Mouse (Mus musculus) monocyte, adult 5-6 weeks (primary cell): ENCODE results near the gene Phlda1. TPM values are rescaled to one million over a fixed set of nuclear protein-coding genes. Genes with fewer than 3 reads are reported as not detected.
A peak's percentile ranks its signal among the peaks of the same experiment; 100 is the strongest.

Experiments
- ATAC-seq: fragments of 153-309, 156-312 bp; replicated peaks from 2 replicates; pipeline ENCODE4 v1.8.0; 2017; ENCODE audit warnings: mild to moderate bottlenecking; ENCODE audit not compliant: low TSS enrichment, insufficient number of reproducible peaks, severe bottlenecking, poor library complexity, low FRiP score
- total RNA-seq: library from RNA; stranded (forward); fragments of 200-1000, 200-491, 200-594 nt; gene quantifications from 3 replicates; pipeline ENCODE4 v1.2.3, GENCODE M21; 2017

Gene Phlda1
- total RNA-seq, 1 experiment from 2014 or later, result 0.19 TPM

DNA sequence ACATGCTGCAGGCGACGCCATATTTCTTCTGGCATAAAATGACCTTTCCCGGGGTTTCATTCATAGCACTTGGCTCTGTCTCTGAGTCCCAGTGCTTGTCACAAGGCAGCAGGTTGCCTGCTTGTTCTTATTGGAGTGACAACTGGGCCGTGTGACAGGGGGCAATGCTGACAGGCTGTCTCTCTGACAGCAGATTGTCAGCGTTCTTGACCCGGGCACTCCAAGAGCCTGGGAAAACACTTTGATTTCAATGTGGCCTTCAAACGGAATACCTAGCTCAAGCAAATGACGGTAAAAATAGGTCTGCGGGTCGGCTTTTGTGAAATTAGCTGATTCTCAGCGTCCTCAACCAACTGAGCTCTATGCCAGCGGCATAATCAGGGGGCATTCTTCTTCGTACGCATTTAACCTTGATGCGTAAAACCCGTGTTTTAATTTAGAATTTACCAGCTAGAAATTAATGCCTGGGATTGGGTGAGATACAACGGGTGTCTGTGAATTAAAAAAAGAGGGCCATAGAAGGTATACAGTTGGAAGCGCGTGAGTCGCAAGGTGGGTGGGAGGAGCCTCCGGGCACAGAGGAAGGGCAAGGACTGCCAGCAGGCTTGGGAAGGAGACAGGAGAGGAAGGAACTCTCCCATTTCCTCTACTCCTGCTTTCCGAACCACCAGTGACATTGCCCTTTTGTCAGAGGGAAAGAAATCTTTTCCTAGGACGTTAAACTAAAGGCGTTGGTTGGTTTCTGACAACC, 13.7 kb downstream of the Phlda1 start:
- no peak for ATAC-seq

DNA sequence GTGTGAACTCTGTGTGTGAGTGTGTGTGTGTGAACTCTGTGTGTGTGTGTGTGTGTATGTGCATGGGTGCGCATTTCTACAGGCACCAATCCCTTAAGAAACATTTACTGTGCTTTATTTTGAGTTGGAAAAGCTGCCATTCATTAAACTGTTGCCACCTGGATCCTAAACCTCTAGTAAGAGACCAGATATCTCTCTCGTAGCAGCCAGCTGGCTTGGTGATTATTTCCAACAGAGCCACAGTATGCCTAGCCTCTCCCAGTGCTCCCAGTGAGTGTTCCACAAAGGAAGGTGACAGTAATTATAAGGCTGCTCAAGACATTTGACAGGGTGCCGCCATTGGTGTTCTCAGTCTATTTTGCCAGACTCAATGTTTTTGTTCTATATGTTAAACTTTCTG, 14.5 kb downstream of the Phlda1 start:
- ATAC-seq, result no peak

DNA sequence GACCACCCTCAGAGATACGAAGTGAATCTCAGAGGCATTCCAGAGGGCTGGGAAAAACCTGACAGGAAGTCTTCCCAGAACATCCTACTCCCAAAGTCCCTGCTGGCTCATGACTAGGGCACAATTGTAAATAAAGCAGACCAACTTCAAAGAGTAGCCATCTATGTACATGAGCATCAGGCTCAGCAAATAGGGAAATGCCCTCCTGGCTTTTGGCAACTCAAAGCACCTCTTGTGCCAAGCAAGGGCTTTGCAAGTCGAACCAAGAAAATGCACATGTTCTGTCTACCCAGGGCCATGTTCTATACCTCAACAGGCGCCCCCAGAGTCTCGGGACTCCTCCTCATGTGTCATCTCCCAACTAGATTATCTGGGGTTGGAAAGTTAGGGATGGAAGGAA, 15.6 kb downstream of the Phlda1 start:
- ATAC-seq, result no peak

DNA sequence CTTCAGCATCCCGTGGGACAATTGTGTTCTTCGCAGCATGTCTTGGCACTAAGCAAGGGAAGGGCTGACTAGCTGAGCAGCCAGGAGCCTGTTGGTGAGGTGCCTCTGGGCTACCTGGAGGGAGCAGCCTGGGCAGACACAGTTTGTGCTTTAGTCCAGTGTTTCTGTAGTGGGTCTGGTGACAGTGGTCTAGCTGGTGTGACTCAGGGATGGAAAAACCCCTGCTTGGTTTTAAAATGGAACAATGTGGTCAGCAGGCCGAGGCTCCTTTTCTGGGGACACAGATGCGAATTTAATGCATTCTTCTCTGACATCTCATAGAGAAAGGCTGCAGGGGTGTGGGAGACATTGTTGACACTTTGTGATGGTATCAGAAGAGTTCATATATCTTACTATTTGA, 16.1 kb downstream of the Phlda1 start:
- no peak for ATAC-seq

DNA sequence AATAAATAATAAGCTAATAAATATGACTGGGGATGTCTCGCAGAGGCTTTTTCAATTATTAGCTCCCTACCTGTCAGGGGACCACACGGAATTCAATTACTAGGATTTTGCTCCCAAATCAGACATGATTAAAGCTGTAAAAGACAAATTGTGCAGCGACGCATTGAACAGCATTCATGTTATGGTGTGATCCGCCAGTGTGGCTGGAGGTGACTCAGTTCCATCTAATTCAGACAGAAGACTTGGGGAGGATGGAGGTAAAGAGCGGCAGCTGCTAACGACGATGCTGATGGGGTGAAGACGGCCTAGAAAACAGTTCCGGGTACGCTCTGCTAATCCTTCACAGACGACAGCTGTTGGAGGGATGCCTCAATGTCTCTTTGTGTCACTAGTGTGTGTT, 17.8 kb downstream of the Phlda1 start:
- ATAC-seq, result no peak

DNA sequence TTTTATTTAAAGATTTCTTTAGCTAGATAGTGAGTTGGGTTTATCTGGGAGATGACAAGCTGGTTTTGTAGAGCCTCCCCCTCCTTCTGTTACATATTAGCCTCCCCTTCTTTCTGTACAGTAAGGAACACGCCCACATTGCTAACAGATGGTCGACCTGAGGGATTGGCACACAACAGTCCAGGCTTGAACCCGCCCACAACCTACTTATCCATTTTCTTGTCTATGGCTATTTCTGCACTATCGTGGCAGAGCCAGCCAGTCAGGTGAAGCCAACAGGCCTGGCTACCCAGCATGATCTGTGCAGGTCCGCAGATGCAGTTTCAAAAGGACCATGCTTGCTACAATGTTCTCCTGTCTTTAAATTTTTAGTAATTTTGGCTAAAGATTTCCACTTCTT, 21.0 kb downstream of the Phlda1 start:
- ATAC-seq, result no peak

DNA sequence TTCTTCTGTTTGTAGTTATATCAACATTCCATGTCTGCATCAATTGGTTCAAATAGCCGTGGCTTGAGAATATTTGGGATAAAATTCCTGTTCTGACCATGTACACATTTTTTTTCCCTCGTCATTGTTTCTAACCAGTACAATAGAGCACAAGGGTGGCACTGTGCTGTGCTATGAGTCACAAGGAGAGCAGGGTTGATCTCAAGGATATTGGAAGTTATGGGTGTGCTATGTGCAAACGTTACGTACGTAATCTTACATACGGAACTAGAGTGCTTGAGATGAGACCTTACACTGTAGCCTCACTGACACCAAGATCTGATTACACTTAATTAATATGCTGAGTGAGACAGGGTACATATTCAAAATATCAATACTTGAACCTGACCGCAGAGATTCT, 21.5 kb downstream of the Phlda1 start:
- no peak for ATAC-seq

DNA sequence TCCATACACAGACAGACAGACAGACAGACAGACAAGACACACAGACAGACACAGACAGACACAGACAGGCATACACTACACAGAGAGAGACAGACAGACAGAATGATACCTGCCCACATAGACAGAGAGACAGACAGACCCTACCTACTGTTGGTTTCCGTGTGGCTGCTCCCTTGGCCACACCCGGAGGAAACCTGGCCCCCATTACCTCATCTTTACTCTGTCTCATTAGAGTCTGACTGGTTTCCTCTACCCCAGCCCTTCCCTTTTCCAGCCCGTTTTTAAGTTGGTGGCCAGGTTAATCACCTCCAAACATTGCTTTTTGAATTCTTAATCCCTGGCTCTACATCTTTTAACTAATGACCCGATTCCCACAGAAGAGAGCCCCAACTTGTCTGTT, 22.2 kb downstream of the Phlda1 start:
- ATAC-seq, result no peak

DNA sequence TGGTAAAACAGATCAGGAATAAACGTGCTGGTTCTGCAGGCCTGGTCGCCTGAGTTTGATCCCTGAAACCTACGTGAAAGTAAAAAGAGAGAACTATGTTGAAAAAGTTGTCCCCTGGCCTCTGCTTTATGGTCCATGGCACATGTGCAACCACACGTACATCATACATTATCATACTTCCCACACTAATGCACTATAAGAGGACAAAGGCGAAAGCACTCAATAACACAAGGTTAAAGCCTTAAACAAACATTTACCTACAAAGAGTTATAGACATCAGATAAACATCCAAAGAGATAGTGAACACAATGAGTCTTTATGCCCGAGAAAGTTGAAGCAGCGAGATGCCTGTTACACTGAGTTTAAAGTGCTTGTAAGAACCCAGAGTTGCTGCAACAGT, 24.3 kb downstream of the Phlda1 start:
- no peak for ATAC-seq

DNA sequence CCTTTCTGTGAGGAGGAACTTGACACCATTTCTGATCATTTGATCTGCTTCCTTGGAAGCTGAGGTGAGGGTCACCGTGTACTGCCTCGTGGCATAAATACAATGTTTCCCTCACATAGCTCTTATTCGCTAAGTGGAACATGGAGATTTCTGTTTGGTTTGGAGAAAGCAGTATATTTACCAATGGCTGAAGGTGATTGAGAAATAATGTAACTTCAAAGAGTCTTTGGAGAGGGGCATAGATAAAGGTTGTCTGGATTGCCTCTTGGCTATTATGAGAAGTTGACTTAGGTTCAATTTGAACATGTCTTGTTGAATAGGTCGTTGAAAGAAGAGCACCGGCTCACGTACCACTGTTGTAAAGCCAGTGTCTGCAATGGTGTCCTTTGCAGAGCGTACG, 28.6 kb downstream of the Phlda1 start:
- ATAC-seq, result no peak

DNA sequence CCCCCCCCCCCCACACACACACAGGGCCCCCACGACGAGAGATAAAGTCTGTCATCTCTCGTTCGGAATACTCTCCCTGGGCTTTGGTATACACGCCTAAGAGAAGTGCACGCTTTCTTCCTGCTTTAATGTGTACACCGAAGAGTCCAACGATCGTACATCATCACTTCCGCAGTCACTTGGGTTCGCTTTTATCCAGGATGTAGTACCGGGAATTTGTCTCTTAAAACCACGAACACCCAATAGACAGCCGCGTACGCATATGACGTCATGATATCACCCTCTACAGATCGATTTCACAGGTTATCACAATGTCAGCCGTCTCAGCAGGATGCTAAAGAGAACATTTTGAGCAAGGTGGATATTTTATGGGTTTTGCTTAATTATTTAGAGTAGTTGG, 31.3 kb downstream of the Phlda1 start:
- ATAC-seq, result no peak

DNA sequence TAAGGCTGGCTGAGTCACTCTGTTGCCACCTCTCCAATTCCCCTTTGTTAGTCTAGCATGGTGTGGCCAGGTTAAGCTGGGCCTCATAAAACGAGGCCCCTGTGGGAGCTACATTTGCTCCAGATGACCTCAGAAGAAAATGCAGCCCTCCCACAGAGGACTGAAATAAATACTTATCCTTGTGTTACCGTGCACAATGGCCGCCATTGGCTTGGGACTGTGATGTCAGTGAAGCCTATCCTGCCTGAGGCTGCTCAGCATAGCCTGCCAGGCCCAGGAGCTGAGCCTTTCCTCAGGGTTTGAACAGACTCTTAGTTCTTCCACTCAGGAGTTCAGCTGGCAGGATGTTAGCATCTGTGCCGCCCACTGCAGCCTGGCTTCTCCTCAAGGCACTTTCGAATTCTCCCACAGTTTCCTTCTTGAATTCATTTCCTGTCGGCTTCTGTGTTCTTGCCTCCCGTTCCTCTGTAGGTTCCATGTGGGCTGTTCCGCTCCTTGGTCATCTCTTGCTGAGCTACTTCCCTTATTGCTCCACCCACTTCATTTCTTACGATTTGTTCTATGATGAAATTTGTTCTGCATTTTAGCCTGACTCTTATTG, 33.7 kb downstream of the Phlda1 start:
- ATAC-seq, result peak; percentile 89

DNA sequence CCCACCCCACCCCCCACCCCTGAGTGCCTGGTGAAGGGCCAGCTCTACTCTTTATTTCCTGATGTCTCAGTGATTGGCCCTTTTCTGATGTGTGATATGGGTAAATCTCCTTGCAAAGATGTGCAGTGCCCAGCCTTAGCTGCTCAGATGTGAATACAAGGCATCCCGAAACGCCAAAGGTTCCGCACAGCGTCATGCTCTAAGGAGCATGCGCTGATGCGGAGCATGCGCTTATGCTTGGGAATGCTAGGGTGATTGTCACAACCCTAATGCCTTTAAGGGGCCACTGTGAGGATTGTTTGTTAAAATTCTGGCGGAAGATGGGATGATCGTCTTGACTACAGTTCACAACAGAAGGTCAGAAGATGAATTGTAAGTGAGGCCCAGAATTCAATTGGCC, 34.6 kb downstream of the Phlda1 start:
- ATAC-seq, result no peak

DNA sequence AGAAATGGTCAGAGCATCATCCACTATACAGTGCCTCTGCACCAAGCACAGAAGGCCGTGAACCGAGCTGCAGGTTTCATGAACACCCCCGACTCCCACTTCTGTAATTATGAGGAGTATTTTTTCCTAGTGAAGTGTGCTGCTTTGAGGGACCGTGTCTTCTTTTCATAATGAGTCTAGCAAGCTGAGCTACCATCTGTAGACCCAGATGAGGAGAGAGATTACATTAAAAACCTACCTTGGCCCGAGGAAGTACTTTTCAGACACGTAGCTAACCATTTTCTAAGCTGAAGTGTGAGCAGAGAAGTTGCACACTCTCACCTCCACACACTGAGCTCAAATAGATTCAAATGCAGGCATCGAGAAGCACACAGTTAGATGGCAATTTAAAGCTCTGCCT, 37.0 kb downstream of the Phlda1 start:
- no peak for ATAC-seq

DNA sequence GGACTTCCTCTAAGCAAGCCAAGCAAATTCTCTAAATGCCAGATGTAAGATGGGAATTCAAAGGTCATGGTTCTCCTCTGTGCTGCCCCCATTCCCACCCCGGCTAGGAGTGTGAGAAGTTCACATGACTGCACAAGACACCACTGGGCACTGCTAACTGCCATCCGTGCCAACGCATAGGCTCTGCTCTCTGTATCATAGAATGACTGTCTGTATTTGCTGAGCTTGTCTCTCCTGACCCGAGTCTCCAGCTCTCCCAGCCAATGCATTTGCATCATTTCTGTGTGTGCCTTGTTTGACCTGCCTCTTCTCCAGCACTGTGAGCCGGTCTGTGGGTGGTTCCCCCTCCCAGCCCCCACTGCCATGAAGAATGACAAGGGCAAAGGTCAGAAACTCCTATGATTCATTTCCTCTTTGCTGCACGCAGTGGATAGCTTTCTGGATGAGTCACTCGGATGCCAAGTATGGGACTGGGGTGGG, 37.7 kb downstream of the Phlda1 start:
- peak; percentile 59 for ATAC-seq

DNA sequence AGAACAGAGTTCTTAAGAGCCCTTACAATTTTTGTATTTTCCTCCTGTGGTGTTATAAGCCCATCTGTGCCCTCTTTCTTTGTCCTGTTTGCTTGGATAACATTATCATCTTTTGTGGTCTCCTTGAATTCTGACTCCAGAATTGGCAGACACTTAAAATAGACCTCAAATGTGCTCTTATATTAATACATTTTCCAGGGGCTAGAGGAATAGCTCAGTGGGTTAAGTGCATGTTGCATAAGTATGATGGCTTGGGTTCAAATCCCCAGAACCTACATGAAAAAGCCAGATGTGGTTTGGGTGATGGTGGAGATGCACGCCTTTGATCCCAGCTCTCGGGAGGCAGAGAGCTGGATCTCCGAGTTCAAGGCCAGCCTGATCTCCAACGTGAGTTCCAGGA, 38.2 kb downstream of the Phlda1 start:
- no peak for ATAC-seq

DNA sequence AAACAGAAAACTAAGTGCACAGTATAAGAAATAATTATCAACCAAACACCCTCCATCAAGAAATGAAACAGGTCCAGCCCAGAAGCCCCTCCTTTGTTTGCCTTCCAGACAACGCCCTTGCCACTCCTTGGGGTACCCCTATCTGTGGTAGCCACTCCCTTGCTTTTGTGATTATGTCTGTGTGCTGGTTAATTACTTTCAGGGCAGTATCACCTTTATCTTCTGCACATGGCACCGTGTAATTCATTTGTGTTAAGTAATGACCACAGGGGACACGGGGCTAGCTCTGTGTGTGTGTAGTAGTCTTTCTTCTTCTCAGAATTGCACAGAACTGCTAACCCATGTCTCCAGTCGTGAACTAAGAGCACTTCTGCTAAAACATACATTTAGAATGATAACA, 39.6 kb downstream of the Phlda1 start:
- no peak for ATAC-seq

DNA sequence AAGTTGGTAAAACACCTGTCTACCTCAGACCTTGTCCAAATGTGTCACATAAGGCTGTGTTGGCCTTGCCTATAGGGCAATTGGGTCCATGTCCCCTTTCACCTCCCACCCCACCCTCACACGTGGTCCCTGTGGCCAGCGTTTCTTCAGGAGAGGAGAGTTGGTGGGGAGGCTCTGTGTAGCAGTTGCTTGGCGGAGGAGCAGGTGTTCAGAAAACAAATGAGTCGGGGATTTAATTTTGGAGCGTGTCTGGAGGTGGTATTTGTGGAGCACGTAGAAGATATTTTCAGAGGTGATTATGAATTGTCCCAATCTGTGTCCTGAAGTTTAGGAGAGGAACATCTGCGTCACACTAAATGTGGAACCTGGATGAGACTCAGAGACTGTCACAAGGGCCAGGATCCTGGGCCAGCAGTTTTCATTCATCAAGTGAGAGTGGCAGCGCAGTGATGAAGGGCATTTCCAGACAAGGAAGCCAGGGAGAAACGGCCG, 41.8 kb downstream of the Phlda1 start:
- ATAC-seq, result no peak

DNA sequence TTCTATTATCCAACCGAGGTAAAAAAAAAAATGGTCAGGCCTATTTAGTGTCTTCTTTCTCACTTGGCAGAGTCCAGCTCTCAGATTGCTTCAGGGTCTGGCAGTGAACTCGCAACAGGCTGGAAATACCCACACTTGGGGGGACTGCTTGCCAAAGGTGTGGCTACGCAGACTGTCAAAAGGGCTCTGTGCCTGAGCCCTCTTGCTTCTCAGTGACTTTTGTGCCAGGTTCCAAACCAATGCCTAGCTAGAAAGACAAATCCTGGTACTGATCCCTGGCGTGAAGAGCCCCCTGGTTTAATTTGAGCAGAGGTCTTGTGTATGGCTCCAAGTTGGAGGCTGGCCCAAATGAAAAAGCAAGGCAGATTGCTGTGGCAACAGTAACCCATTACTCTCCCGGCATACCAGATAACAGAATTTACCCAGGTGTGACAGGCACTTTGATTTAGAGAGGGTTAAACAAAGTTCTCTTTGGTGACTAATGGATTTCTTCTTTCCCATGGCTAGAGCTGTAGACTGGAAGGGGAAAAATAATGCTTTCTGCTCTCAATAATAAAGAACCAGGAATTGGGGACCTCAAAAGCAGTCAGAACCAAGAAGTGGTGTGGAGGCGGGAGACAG, 44.1 kb downstream of the Phlda1 start:
- no peak for ATAC-seq

DNA sequence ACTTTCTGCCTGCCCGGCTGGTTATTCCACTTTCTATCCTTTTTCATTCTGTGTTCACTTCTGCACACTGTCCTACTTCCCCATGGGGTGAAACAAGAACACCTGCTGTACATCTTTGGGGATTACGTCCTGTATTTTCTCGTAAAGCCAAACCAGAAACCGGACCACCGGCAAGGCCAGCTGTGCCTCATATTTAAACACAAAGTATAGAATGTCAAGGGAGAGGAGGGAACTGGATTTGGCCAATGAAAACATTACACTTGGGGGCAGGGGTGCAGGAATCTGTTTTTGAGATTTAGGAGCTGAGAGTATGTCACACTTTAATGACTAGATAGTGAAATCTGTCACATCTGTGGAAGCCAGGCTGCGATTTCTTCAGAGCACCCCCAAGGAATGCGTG, 47.6 kb downstream of the Phlda1 start:
- no peak for ATAC-seq
